Mouse (Mus musculus) layer of hippocampus, postnatal 25 days (tissue): ENCODE results near the gene Iqce. TPM values are rescaled to one million over a fixed set of nuclear protein-coding genes. Genes with fewer than 3 reads are reported as not detected.
A peak's percentile ranks its signal among the peaks of the same experiment; 100 is the strongest.
"Not testable (repeated sequence)": the region's sequence is repeated elsewhere in the genome, so short reads cannot be mapped to it uniquely, and the experiment has no call there.

ENCODE experiments used
- DNase-seq, 2 experiments: peaks; one replicate each; pipeline ENCODE4 v3.0.0; 2022; ENCODE audit warnings: mixed read lengths in 2 of 2, low spot score in 1 of 2; ENCODE audit errors: extremely low spot score in 1 of 2
- total RNA-seq, 2 experiments: library from RNA; stranded (reverse); gene quantifications; 2 replicates each; pipeline ENCODE4 v1.2.3; 2021

Gene Iqce
- total RNA-seq, 2 experiments from 2014 or later, result 38.5 to 60.6 TPM

- no peak for DNase-seq
Observed at GRCm38 (mm10) chr5:140705501-140706171, 3.5 kb upstream of the Iqce start.

GRCm38 (mm10) chr5:140704378-140705251, 2.4 kb upstream of the Iqce start, which contains the start of gene Brat1:
TSS of gene Brat1 (plus strand) at chr5:140705011.
- DNase-seq, result peak; percentile 90 to 97

- no peak for DNase-seq
Observed at GRCm38 (mm10) chr5:140703480-140704377, 1.6 kb upstream of the Iqce start.

- no peak for DNase-seq
Observed at GRCm38 (mm10) chr5:140702618-140703175, 519 bp upstream of the Iqce start.

- DNase-seq, result peak in 1 of 2 experiments; percentile 34
Observed at GRCm38 (mm10) chr5:140701661-140702060, 517 bp downstream of the Iqce start.

- no peak for DNase-seq
Observed at GRCm38 (mm10) chr5:140699776-140700175, 2.4 kb downstream of the Iqce start.

- no peak for DNase-seq
Observed at GRCm38 (mm10) chr5:140695987-140696386, 6.2 kb downstream of the Iqce start.

- DNase-seq, result no peak
Observed at GRCm38 (mm10) chr5:140688434-140688833, 13.7 kb downstream of the Iqce start.

GRCm38 (mm10) chr5:140684343-140685148, 17.6 kb downstream of the Iqce start:
- DNase-seq, result peak in 1 of 2 experiments; percentile 56

GRCm38 (mm10) chr5:140682113-140682512, 20.1 kb downstream of the Iqce start:
- DNase-seq, result no peak

GRCm38 (mm10) chr5:140680950-140681349, 21.2 kb downstream of the Iqce start:
- no peak for DNase-seq

- no peak for DNase-seq
Observed at GRCm38 (mm10) chr5:140680051-140680450, 22.1 kb downstream of the Iqce start.

GRCm38 (mm10) chr5:140677137-140677536, 25.0 kb downstream of the Iqce start:
- no peak for DNase-seq

GRCm38 (mm10) chr5:140675640-140676039, 26.5 kb downstream of the Iqce start:
- DNase-seq, result no peak

GRCm38 (mm10) chr5:140675079-140675478, 27.1 kb downstream of the Iqce start:
- DNase-seq, result no peak

GRCm38 (mm10) chr5:140674036-140674435, 28.1 kb downstream of the Iqce start:
- DNase-seq, result no peak

GRCm38 (mm10) chr5:140672603-140673002, 29.6 kb downstream of the Iqce start:
- DNase-seq, result not testable (repeated sequence)

- DNase-seq, result no peak
Observed at GRCm38 (mm10) chr5:140672115-140672514, 30.1 kb downstream of the Iqce start.

- peak; percentile 41 to 56 for DNase-seq
Observed at GRCm38 (mm10) chr5:140663621-140664180, 38.5 kb downstream of the Iqce start.
